Mouse (Mus musculus): Measurements from ENCODE around the gene Eci1.

GRCm38 (mm10) chr17:24477985-24478600 is 51.7 kb downstream of the Eci1 start:
- no peak for TF ChIP-seq GATA1 (IDR thresholded peaks at IDR 0.05; ENCODE audit: low read length)
- no peak for TF ChIP-seq TAL1 (IDR thresholded peaks at IDR 0.05; ENCODE audit: low read length)

Measured in erythroblast, embryonic 14.5 days (primary cell).